In genomic region chr11:60811054-60811460, GRCm38 (mm10) we compare ENCODE assay signal across 8 mouse cellular contexts. TPM values are rescaled to one million over a fixed set of nuclear protein-coding genes. Genes with fewer than 3 reads are reported as not detected.
DNase-seq lines count a peak whose midpoint lies in the region; ATAC-seq and TF ChIP-seq lines count a peak whose summit lies in the region.

No protein-coding gene starts in this region.

- peaks cover 6 to 27% of the 10 kb centered on the region in 2 experiments for H3K4me1 ChIP-seq in heart, embryonic 14.5 days (ENCODE audit: control insufficient read depth in 2 of 2, insufficient read depth in 2 of 2, low read length in 2 of 2)
- H3K4me1 ChIP-seq in liver, embryonic 14.5 days (replicated peaks; ENCODE audit: control insufficient read depth in 2 of 2, insufficient read depth in 2 of 2, low read length in 1 of 2), result peaks cover 6 to 17% of the 10 kb centered on the region in 2 experiments
- peaks cover 8% of the 10 kb centered on the region; the same call in 1 of the 2 replicates for H3K4me1 ChIP-seq in neural tube, embryonic 11.5 days (ENCODE audit: control insufficient read depth, insufficient read depth, low read length)
- peaks cover 3% of the 10 kb centered on the region for H3K4me1 ChIP-seq in stomach, postnatal 0 days (replicated peaks; ENCODE audit: control insufficient read depth, insufficient read depth)

- peak; percentile 100 for ATAC-seq in CD4-positive, CD25-positive, alpha-beta regulatory T cell, adult 4 months
- ATAC-seq in heart, embryonic 14.5 days (ENCODE audit: insufficient number of reproducible peaks, insufficient read depth, low FRiP score, low read depth), result peak; percentile 99
- ATAC-seq in liver, embryonic 14.5 days (ENCODE audit: insufficient read depth), result peak; percentile 93
- ATAC-seq in neural tube, embryonic 11.5 days (ENCODE audit: insufficient read depth, low FRiP score, low TSS enrichment), result peak; percentile 96
- peak; percentile 99 for ATAC-seq in stomach, postnatal 0 days (ENCODE audit: low FRiP score, low TSS enrichment)

- H3K36me3 ChIP-seq in heart, embryonic 14.5 days (ENCODE audit: control insufficient read depth, insufficient read depth, low read length), result no peaks in the 10 kb centered on the region
- H3K36me3 ChIP-seq in liver, embryonic 14.5 days (replicated peaks; ENCODE audit: control insufficient read depth, insufficient read depth, low read depth), result no peaks in the 10 kb centered on the region
- no peaks in the 10 kb centered on the region for H3K36me3 ChIP-seq in neural tube, embryonic 11.5 days (ENCODE audit: control insufficient read depth, insufficient read depth, low read length)
- no peaks in the 10 kb centered on the region for H3K36me3 ChIP-seq in stomach, postnatal 0 days (ENCODE audit: control insufficient read depth, insufficient read depth, low read length)

- DNase-seq in c-Kit-negative CD71-positive TER-119-positive erythroid progenitor cells, embryonic 14.5 days (ENCODE audit: low read depth, low spot score), result peak; percentile 57
- DNase-seq in fibroblast of lung, adult 2 months (ENCODE audit: low read depth), result peak; percentile 79
- DNase-seq in kidney, postnatal 14 days, result peak; percentile 97
- DNase-seq in liver, embryonic 14.5 days (ENCODE audit: low read depth in 3 of 3, low spot score in 3 of 3), result peak; percentile 75 to 82 (median 80)
- peak; percentile 94 for DNase-seq in neural tube, embryonic 11.5 days (ENCODE audit: low spot score)
- peak; percentile 98 for DNase-seq in stomach, postnatal 0 days (ENCODE audit: low spot score)

- TF ChIP-seq CTCF in liver, embryonic 14.5 days (IDR thresholded peaks at IDR 0.05; ENCODE audit: low read depth), result no peak
- TF ChIP-seq CTCF in stomach, postnatal 0 days (IDR thresholded peaks at IDR 0.05; ENCODE audit: low read depth), result no peak

- H3K4me3 ChIP-seq in heart, embryonic 14.5 days (ENCODE audit: control insufficient read depth in 1 of 2, insufficient read depth in 1 of 2, low read depth in 1 of 2, low read length in 2 of 2), result peak overlapping the region; percentile 54 to 64
- peak overlapping the region; percentile 53 to 63 for H3K4me3 ChIP-seq in liver, embryonic 14.5 days (ENCODE audit: insufficient read depth in 1 of 2, low read depth in 2 of 2, low read length in 2 of 2)
- H3K4me3 ChIP-seq in neural tube, embryonic 11.5 days (ENCODE audit: low read depth, low read length), result peak overlapping the region; percentile 38
- peak overlapping the region; percentile 39 for H3K4me3 ChIP-seq in stomach, postnatal 0 days (ENCODE audit: low read depth, low read length)

- peak overlapping the region; percentile 72 for H3K9ac ChIP-seq in heart, embryonic 14.5 days (ENCODE audit: low read length)
- peak overlapping the region; percentile 43 for H3K9ac ChIP-seq in liver, embryonic 14.5 days (replicated peaks)
- H3K9ac ChIP-seq in neural tube, embryonic 11.5 days (ENCODE audit: low read length), result peak overlapping the region; percentile 31; the same call in 1 of the 2 replicates
- H3K9ac ChIP-seq in stomach, postnatal 0 days (ENCODE audit: low read length), result peak overlapping the region; percentile 52

- no peak overlapping the region; a peak in 1 of 4 replicates for H3K27ac ChIP-seq in heart, embryonic 14.5 days (replicated peaks in 1 of 2; ENCODE audit: control insufficient read depth in 1 of 2, insufficient read depth in 1 of 2, low read depth in 2 of 2, low read length in 2 of 2)
- no peak overlapping the region for H3K27ac ChIP-seq in liver, embryonic 14.5 days
- H3K27ac ChIP-seq in neural tube, embryonic 11.5 days (ENCODE audit: low read depth, low read length), result no peak overlapping the region
- H3K27ac ChIP-seq in stomach, postnatal 0 days (replicated peaks), result 0 out of 2 replicates have a peak overlapping the region, but pooled peaks have one; percentile 63

- WGBS in heart, embryonic 14.5 days, result under 1% methylated on average over 29 of the region's 29 CpGs
- 0% methylated on average over 29 of the region's 29 CpGs for WGBS in liver, embryonic 14.5 days (ENCODE audit: insufficient replicate concordance)
- under 1% methylated on average over 29 of the region's 29 CpGs for WGBS in neural tube, embryonic 11.5 days
- WGBS in stomach, postnatal 0 days, result under 1% methylated on average over 29 of the region's 29 CpGs

- H3K27me3 ChIP-seq in heart, embryonic 14.5 days (ENCODE audit: control insufficient read depth, insufficient read depth, low read length), result no peaks in the 10 kb centered on the region
- no peaks in the 10 kb centered on the region for H3K27me3 ChIP-seq in liver, embryonic 14.5 days (ENCODE audit: control insufficient read depth, insufficient read depth, low read length)
- H3K27me3 ChIP-seq in neural tube, embryonic 11.5 days (ENCODE audit: control insufficient read depth, insufficient read depth, low read length), result no peaks in the 10 kb centered on the region
- no peaks in the 10 kb centered on the region for H3K27me3 ChIP-seq in stomach, postnatal 0 days (ENCODE audit: control insufficient read depth, insufficient read depth, low read length)

- H3K9me3 ChIP-seq in heart, embryonic 14.5 days (ENCODE audit: control insufficient read depth, low read length), result no peaks in the 10 kb centered on the region
- no peaks in the 10 kb centered on the region for H3K9me3 ChIP-seq in liver, embryonic 14.5 days (ENCODE audit: control insufficient read depth, low read length)
- no peaks in the 10 kb centered on the region for H3K9me3 ChIP-seq in neural tube, embryonic 11.5 days (ENCODE audit: control insufficient read depth, low read length)
- no peaks in the 10 kb centered on the region for H3K9me3 ChIP-seq in stomach, postnatal 0 days (ENCODE audit: control insufficient read depth, low read length)

- peak overlapping the region; percentile 89 for H3K4me2 ChIP-seq in heart, embryonic 14.5 days (ENCODE audit: low read length)
- H3K4me2 ChIP-seq in liver, embryonic 14.5 days (ENCODE audit: low read depth), result peak overlapping the region; percentile 61
- peak overlapping the region; percentile 69 for H3K4me2 ChIP-seq in neural tube, embryonic 11.5 days (ENCODE audit: low read depth)
- H3K4me2 ChIP-seq in stomach, postnatal 0 days (replicated peaks; ENCODE audit: low read depth), result peak overlapping the region; percentile 69

- 0 out of 2 replicates have a peak, but pooled peaks have one; percentile 2 for TF ChIP-seq EP300 in liver, embryonic 14.5 days (IDR thresholded peaks at IDR 0.05; ENCODE audit: low read depth)
- no peak for TF ChIP-seq EP300 in stomach, postnatal 0 days (optimal IDR thresholded peaks at IDR 0.05)

RNA-seq across cellular contexts. Expression of gene Shmt1, which starts 0.5 kb away (rescaled TPM):
- polyA plus RNA-seq in CD4-positive, CD25-positive, alpha-beta regulatory T cell, adult 4 months (2017; shearing (Covaris generic)), result 10 to 100 TPM; 18.6 to 33.7 TPM
- polyA plus RNA-seq in heart, embryonic 14.5 days (2014; fragmentation: Nextera tagmentation; extraction: Ambion mirVana), result 29.6 and 40.4 TPM in 2 replicates
- polyA plus RNA-seq in liver, embryonic 14.5 days (2012; rRNA removed), result 22.7 and 26.9 TPM in 2 replicates
- polyA plus RNA-seq in liver, embryonic 14.5 days (2014; fragmentation: Nextera tagmentation; extraction: Ambion mirVana), result 34.2 and 41.8 TPM in 2 replicates
- polyA plus RNA-seq in neural tube, embryonic 11.5 days (2014; fragmentation: Nextera tagmentation; extraction: Ambion mirVana), result 42.0 and 44.0 TPM in 2 replicates
- polyA plus RNA-seq in stomach, postnatal 0 days (2015; fragmentation: Nextera tagmentation; extraction: Ambion mirVana), result 29.1 and 30.9 TPM in 2 replicates

RNA-seq across cellular contexts. Expression of gene Dhrs7b, which starts 19.4 kb away (rescaled TPM):
- polyA plus RNA-seq in CD4-positive, CD25-positive, alpha-beta regulatory T cell, adult 4 months (2017; shearing (Covaris generic)), result 10 to 100 TPM; 22.4 to 24.8 TPM
- 27.6 and 30.2 TPM in 2 replicates for polyA plus RNA-seq in heart, embryonic 14.5 days (2014; fragmentation: Nextera tagmentation; extraction: Ambion mirVana)
- polyA plus RNA-seq in liver, embryonic 14.5 days (2012; rRNA removed), result 7.4 and 9.2 TPM in 2 replicates
- 22.3 and 24.2 TPM in 2 replicates for polyA plus RNA-seq in liver, embryonic 14.5 days (2014; fragmentation: Nextera tagmentation; extraction: Ambion mirVana)
- polyA plus RNA-seq in neural tube, embryonic 11.5 days (2014; fragmentation: Nextera tagmentation; extraction: Ambion mirVana), result 23.5 and 24.3 TPM in 2 replicates
- polyA plus RNA-seq in stomach, postnatal 0 days (2015; fragmentation: Nextera tagmentation; extraction: Ambion mirVana), result 28.0 and 28.1 TPM in 2 replicates

RNA-seq across cellular contexts. Expression of gene Smcr8, which starts 33.7 kb away (rescaled TPM):
- polyA plus RNA-seq in CD4-positive, CD25-positive, alpha-beta regulatory T cell, adult 4 months (2017; shearing (Covaris generic)), result 1 to 10 TPM; 5.7 to 6.6 TPM
- polyA plus RNA-seq in heart, embryonic 14.5 days (2014; fragmentation: Nextera tagmentation; extraction: Ambion mirVana), result 4.6 and 4.9 TPM in 2 replicates
- 3.3 and 4.2 TPM in 2 replicates for polyA plus RNA-seq in liver, embryonic 14.5 days (2012; rRNA removed)
- polyA plus RNA-seq in liver, embryonic 14.5 days (2014; fragmentation: Nextera tagmentation; extraction: Ambion mirVana), result 3.0 and 3.6 TPM in 2 replicates
- 10.1 and 10.2 TPM in 2 replicates for polyA plus RNA-seq in neural tube, embryonic 11.5 days (2014; fragmentation: Nextera tagmentation; extraction: Ambion mirVana)
- 1.7 and 1.9 TPM in 2 replicates for polyA plus RNA-seq in stomach, postnatal 0 days (2015; fragmentation: Nextera tagmentation; extraction: Ambion mirVana)

RNA-seq across cellular contexts. Expression of gene Top3a, which starts 33.9 kb away (rescaled TPM):
- 10 to 100 TPM; 13.8 to 25.0 TPM for polyA plus RNA-seq in CD4-positive, CD25-positive, alpha-beta regulatory T cell, adult 4 months (2017; shearing (Covaris generic))
- polyA plus RNA-seq in heart, embryonic 14.5 days (2014; fragmentation: Nextera tagmentation; extraction: Ambion mirVana), result 8.3 and 8.5 TPM in 2 replicates
- 3.7 and 4.4 TPM in 2 replicates for polyA plus RNA-seq in liver, embryonic 14.5 days (2012; rRNA removed)
- 5.0 and 5.6 TPM in 2 replicates for polyA plus RNA-seq in liver, embryonic 14.5 days (2014; fragmentation: Nextera tagmentation; extraction: Ambion mirVana)
- 16.1 and 17.1 TPM in 2 replicates for polyA plus RNA-seq in neural tube, embryonic 11.5 days (2014; fragmentation: Nextera tagmentation; extraction: Ambion mirVana)
- polyA plus RNA-seq in stomach, postnatal 0 days (2015; fragmentation: Nextera tagmentation; extraction: Ambion mirVana), result 4.3 and 4.7 TPM in 2 replicates
